8 mouse cellular contexts compared by ENCODE assay signal in genomic region chr9:123479876-123480252, GRCm38 (mm10). TPM values are rescaled to one million over a fixed set of nuclear protein-coding genes. Genes with fewer than 3 reads are reported as not detected.
DNase-seq lines count a peak whose midpoint lies in the region; ATAC-seq lines count a peak whose summit lies in the region.

No protein-coding gene starts in this region.

- H3K9me3 ChIP-seq in kidney, embryonic 14.5 days (ENCODE audit: control insufficient read depth, low read length), result no peaks in the 10 kb centered on the region
- H3K9me3 ChIP-seq in hindbrain, embryonic 13.5 days, result no peaks in the 10 kb centered on the region
- no peaks in the 10 kb centered on the region for H3K9me3 ChIP-seq in midbrain, embryonic 12.5 days

- DNase-seq in kidney, postnatal 14 days, result no peak
- DNase-seq in cerebellum, adult 9-10 months, result no peak

- H3K36me3 ChIP-seq in kidney, embryonic 14.5 days (ENCODE audit: control insufficient read depth, insufficient read depth, low read length), result peaks cover 14% of the 10 kb centered on the region; the same call in 1 of the 2 replicates
- no peaks in the 10 kb centered on the region for H3K36me3 ChIP-seq in hindbrain, embryonic 13.5 days
- H3K36me3 ChIP-seq in midbrain, embryonic 12.5 days, result peaks cover 13% of the 10 kb centered on the region; the same call in 1 of the 2 replicates

- 91% methylated on average over 8 of the region's 8 CpGs for WGBS in kidney, embryonic 14.5 days
- WGBS in hindbrain, embryonic 13.5 days, result 90% methylated on average over 8 of the region's 8 CpGs
- WGBS in midbrain, embryonic 12.5 days, result 91% methylated on average over 8 of the region's 8 CpGs

- H3K4me1 ChIP-seq in kidney, embryonic 14.5 days (ENCODE audit: control insufficient read depth, insufficient read depth, low read length), result peaks cover 34% of the 10 kb centered on the region
- H3K4me1 ChIP-seq in brown adipose tissue, adult 24 weeks (ENCODE audit: control insufficient read depth, insufficient read depth, insufficient read length, low read length), result peaks cover 36% of the 10 kb centered on the region
- peaks cover 51% of the 10 kb centered on the region for H3K4me1 ChIP-seq in hindbrain, embryonic 13.5 days (replicated peaks)
- peaks cover 48% of the 10 kb centered on the region for H3K4me1 ChIP-seq in midbrain, embryonic 12.5 days

- ATAC-seq in kidney, embryonic 14.5 days (ENCODE audit: low FRiP score, low TSS enrichment), result no peak
- ATAC-seq in hindbrain, embryonic 13.5 days (ENCODE audit: low FRiP score), result no peak
- ATAC-seq in midbrain, embryonic 12.5 days (ENCODE audit: low FRiP score, low read depth), result no peak
- no peak for ATAC-seq in activated CD4-positive, CD25-positive, alpha-beta regulatory T cell, adult 4 months
- ATAC-seq in cerebellum, adult (ENCODE audit: insufficient number of reproducible peaks, low FRiP score, low TSS enrichment), result no peak

- H3K4me2 ChIP-seq in kidney, embryonic 14.5 days (replicated peaks; ENCODE audit: low read depth, low read length), result peak overlapping the region; percentile 71
- H3K4me2 ChIP-seq in hindbrain, embryonic 13.5 days, result peak overlapping the region; percentile 63
- peak overlapping the region; percentile 70 for H3K4me2 ChIP-seq in midbrain, embryonic 12.5 days (replicated peaks)

- H3K4me3 ChIP-seq in kidney, embryonic 14.5 days (ENCODE audit: low read length), result peak overlapping the region; percentile 58
- H3K4me3 ChIP-seq in brown adipose tissue, adult 24 weeks (ENCODE audit: insufficient read depth, low read depth, low read length), result peak overlapping the region; percentile 89
- H3K4me3 ChIP-seq in hindbrain, embryonic 13.5 days, result peak overlapping the region; percentile 62
- H3K4me3 ChIP-seq in midbrain, embryonic 12.5 days, result peak overlapping the region; percentile 68

- no peak overlapping the region for H3K27ac ChIP-seq in kidney, embryonic 14.5 days (ENCODE audit: low read depth, low read length)
- 0 out of 2 replicates have a peak overlapping the region, but pooled peaks have one; percentile 27 for H3K27ac ChIP-seq in brown adipose tissue, adult 24 weeks (replicated peaks; ENCODE audit: low read depth, low read length)
- H3K27ac ChIP-seq in hindbrain, embryonic 13.5 days, result no peak overlapping the region
- H3K27ac ChIP-seq in midbrain, embryonic 12.5 days (replicated peaks), result no peak overlapping the region

- H3K9ac ChIP-seq in kidney, embryonic 14.5 days (ENCODE audit: low read depth, low read length), result peak overlapping the region; percentile 76
- H3K9ac ChIP-seq in hindbrain, embryonic 13.5 days, result peak overlapping the region; percentile 71
- H3K9ac ChIP-seq in midbrain, embryonic 12.5 days (replicated peaks), result peak overlapping the region; percentile 71

- H3K27me3 ChIP-seq in kidney, embryonic 14.5 days (ENCODE audit: control insufficient read depth, insufficient read depth, low read length), result no peaks in the 10 kb centered on the region
- no peaks in the 10 kb centered on the region for H3K27me3 ChIP-seq in hindbrain, embryonic 13.5 days
- H3K27me3 ChIP-seq in midbrain, embryonic 12.5 days, result no peaks in the 10 kb centered on the region

RNA-seq across cellular contexts. Expression of gene Limd1, which starts 1.4 kb away (rescaled TPM):
- 36.7 and 55.9 TPM in 2 replicates for polyA plus RNA-seq in kidney, embryonic 14.5 days (2014; fragmentation: Nextera tagmentation; extraction: Ambion mirVana)
- polyA plus RNA-seq in brown adipose tissue, adult 24 weeks (2012; ENCODE audit: insufficient read depth, insufficient read length, missing spikeins), result 14.0 and 22.4 TPM in 2 replicates
- 17.3 and 18.1 TPM in 2 replicates for polyA plus RNA-seq in hindbrain, embryonic 13.5 days (2015; fragmentation: Nextera tagmentation; extraction: Ambion mirVana)
- polyA plus RNA-seq in midbrain, embryonic 12.5 days (2016; fragmentation: Nextera tagmentation; extraction: Ambion mirVana), result 40.9 and 45.3 TPM in 2 replicates
- polyA plus RNA-seq in activated CD4-positive, CD25-positive, alpha-beta regulatory T cell, adult 4 months (2017; shearing (Covaris generic)), result 10 to 100 TPM; 31.3 to 38.7 TPM

RNA-seq across cellular contexts. Expression of gene Sacm1l, which starts 49.7 kb away (rescaled TPM):
- 37.5 and 56.3 TPM in 2 replicates for polyA plus RNA-seq in kidney, embryonic 14.5 days (2014; fragmentation: Nextera tagmentation; extraction: Ambion mirVana)
- polyA plus RNA-seq in brown adipose tissue, adult 24 weeks (2012; ENCODE audit: insufficient read depth, insufficient read length, missing spikeins), result 67.2 and 80.7 TPM in 2 replicates
- 50.4 and 52.4 TPM in 2 replicates for polyA plus RNA-seq in hindbrain, embryonic 13.5 days (2015; fragmentation: Nextera tagmentation; extraction: Ambion mirVana)
- 51.5 and 54.2 TPM in 2 replicates for polyA plus RNA-seq in midbrain, embryonic 12.5 days (2016; fragmentation: Nextera tagmentation; extraction: Ambion mirVana)
- polyA plus RNA-seq in activated CD4-positive, CD25-positive, alpha-beta regulatory T cell, adult 4 months (2017; shearing (Covaris generic)), result 10 to 100 TPM; 45.6 to 59.3 TPM
